Mouse (Mus musculus) ES-CJ7 (cell line): Measurements from ENCODE around the gene Rasd1.

Experiments
- DNase-seq: peaks from one replicate; pipeline ENCODE4 v3.0.0; 2011; ENCODE audit warnings: low read depth, low spot score

Gene Rasd1

GRCm38 (mm10) chr11:59964818-59965217, at the start of gene Rasd1:
Rasd1 (minus strand) TSS chr11:59964944.
- peak; percentile 72 for DNase-seq

- no peak for DNase-seq
Measured at GRCm38 (mm10) chr11:60011516-60011915, 46.8 kb upstream of the Rasd1 start.

GRCm38 (mm10) chr11:60009451-60009850, 44.7 kb upstream of the Rasd1 start:
- DNase-seq = no peak

GRCm38 (mm10) chr11:60005866-60006265, 41.1 kb upstream of the Rasd1 start:
- DNase-seq = no peak

- DNase-seq = no peak
Measured at GRCm38 (mm10) chr11:60004716-60005115, 40.0 kb upstream of the Rasd1 start.

- no peak for DNase-seq
Measured at GRCm38 (mm10) chr11:60003811-60004210, 39.1 kb upstream of the Rasd1 start.

GRCm38 (mm10) chr11:60001231-60001980, 36.7 kb upstream of the Rasd1 start:
- peak; percentile 62 for DNase-seq

GRCm38 (mm10) chr11:59994318-59994717, 29.6 kb upstream of the Rasd1 start:
- DNase-seq = no peak

- DNase-seq = no peak
Measured at GRCm38 (mm10) chr11:59991365-59991764, 26.6 kb upstream of the Rasd1 start.

GRCm38 (mm10) chr11:59989406-59989805, 24.7 kb upstream of the Rasd1 start:
- DNase-seq = no peak

- DNase-seq = no peak
Measured at GRCm38 (mm10) chr11:59977831-59978230, 13.1 kb upstream of the Rasd1 start.

GRCm38 (mm10) chr11:59975241-59975640, 10.5 kb upstream of the Rasd1 start:
- DNase-seq = no peak

GRCm38 (mm10) chr11:59973389-59973788, 8.6 kb upstream of the Rasd1 start:
- no peak for DNase-seq

GRCm38 (mm10) chr11:59971691-59972090, 6.9 kb upstream of the Rasd1 start:
- no peak for DNase-seq

GRCm38 (mm10) chr11:59970780-59971179, 6.0 kb upstream of the Rasd1 start:
- DNase-seq = no peak

- DNase-seq = no peak
Measured at GRCm38 (mm10) chr11:59967765-59968164, 3.0 kb upstream of the Rasd1 start.

GRCm38 (mm10) chr11:59966102-59966483, 1.3 kb upstream of the Rasd1 start:
- DNase-seq = no peak

- DNase-seq = peak; percentile 55
Measured at GRCm38 (mm10) chr11:59965227-59966101, 720 bp upstream of the Rasd1 start.

GRCm38 (mm10) chr11:59964163-59964758, 483 bp downstream of the Rasd1 start:
- DNase-seq = no peak

- peak; percentile 28 for DNase-seq
Measured at GRCm38 (mm10) chr11:59963364-59964162, 1.2 kb downstream of the Rasd1 start.

- no peak for DNase-seq
Measured at GRCm38 (mm10) chr11:59962590-59962989, 2.2 kb downstream of the Rasd1 start.
